Mouse (Mus musculus): ENCODE data around the gene Tceal9. TPM values are rescaled to one million over a fixed set of nuclear protein-coding genes. Genes with fewer than 3 reads are reported as not detected.
A peak's percentile ranks its signal among the peaks of the same experiment; 100 is the strongest.

The Tceal9 gene
- total and polyA plus RNA-seq, 3 experiments = 79.9 to 197 (median 147) TPM

GRCm38 (mm10) chrX:136274542-136274941 lies 29.7 kb downstream of the Tceal9 start:
- DNase-seq (ENCODE audit: extremely low read depth) = no peak
- in situ Hi-C loops (cut with MboI; ENCODE audit: low pct_ligation_motif_present, low pct_unique_long_range_greater_than_20kb, low sequenced_read_pairs) = no loop called here

GRCm38 (mm10) chrX:136275386-136275785 lies 30.5 kb downstream of the Tceal9 start:
- in situ Hi-C loops (cut with MboI; ENCODE audit: low pct_ligation_motif_present, low pct_unique_long_range_greater_than_20kb, low sequenced_read_pairs) = no loop called here

More at GRCm38 (mm10) chrX:136274542-136274941, 29.7 kb downstream of the Tceal9 start:
- H3K4me2 ChIP-seq (ENCODE audit: insufficient read depth, low read depth, poor library complexity, severe bottlenecking) = no peak overlapping the region
- peaks cover 0 to 10% of the 10 kb centered on the region in 2 experiments for H3K36me3 ChIP-seq (replicated peaks in 1 of 2; ENCODE audit: control insufficient read depth in 1 of 2, insufficient read depth in 1 of 2, low read length in 1 of 2)
- TF ChIP-seq UBTF (IDR thresholded peaks at IDR 0.05; ENCODE audit: low read depth, low read length) (no peak), MYC (IDR thresholded peaks at IDR 0.05; ENCODE audit: low read depth, low read length) (no peak), EP300 (IDR thresholded peaks at IDR 0.05; ENCODE audit: low read length) (no peak), MAX (IDR thresholded peaks at IDR 0.05; ENCODE audit: low read length) (no peak), USF1 (IDR thresholded peaks at IDR 0.05; ENCODE audit: low read depth, low read length) (no peak), CHD2 (IDR thresholded peaks at IDR 0.05; ENCODE audit: low read length) (no peak), GABPA (IDR thresholded peaks at IDR 0.05; ENCODE audit: insufficient replicate concordance, low read depth, low read length) (no peak), USF2 (conservative IDR thresholded peaks at IDR 0.05; ENCODE audit: low read depth, low read length) (no peak), MEF2A (IDR thresholded peaks at IDR 0.05; ENCODE audit: borderline replicate concordance, low read depth, low read length) (no peak), IRF4 (IDR thresholded peaks at IDR 0.05; ENCODE audit: low read depth, low read length) (no peak), POLR2AphosphoS2 (IDR thresholded peaks at IDR 0.05; ENCODE audit: low read depth, low read length) (no peak), ZC3H11A (IDR thresholded peaks at IDR 0.05; ENCODE audit: low read depth, low read length) (no peak)
- H3K79me2 ChIP-seq (replicated peaks; ENCODE audit: control insufficient read depth, extremely low read depth, insufficient read depth, poor library complexity, severe bottlenecking) = no peaks in the 10 kb centered on the region
- H3K4me3 ChIP-seq (replicated peaks in 1 of 3; ENCODE audit: low read depth in 2 of 3, low read length in 2 of 3, poor library complexity in 1 of 3) = no peak overlapping the region
- dilution Hi-C loops (cut with MboI; ENCODE audit: extremely low pct_ligation_motif_present, extremely low pct_unique_long_range_greater_than_20kb, low sequenced_read_pairs) = no loop called here
- H3K4me1 ChIP-seq (ENCODE audit: control insufficient read depth in 1 of 2, insufficient read depth in 2 of 2) = peaks cover 6 to 7% of the 10 kb centered on the region in 2 experiments
- no peaks in the 10 kb centered on the region for H3K9me3 ChIP-seq (replicated peaks; ENCODE audit: low read length)
- H3K27ac ChIP-seq (ENCODE audit: insufficient read depth, low read depth) = no peak overlapping the region
- no peak overlapping the region for H3K9ac ChIP-seq (ENCODE audit: insufficient read depth, low read depth)
- no peaks in the 10 kb centered on the region for H3K27me3 ChIP-seq (replicated peaks)

GRCm38 (mm10) chrX:136277577-136277976 lies 32.7 kb downstream of the Tceal9 start:
- H3K9ac ChIP-seq (ENCODE audit: insufficient read depth, low read depth) = no peak overlapping the region

More at GRCm38 (mm10) chrX:136275386-136275785, 30.5 kb downstream of the Tceal9 start:
- Histone ChIP-seq H3K36me3 (replicated peaks in 1 of 2; ENCODE audit: control insufficient read depth in 1 of 2, insufficient read depth in 1 of 2, low read length in 1 of 2) (peaks cover 0 to 10% of the 10 kb centered on the region in 2 experiments), H3K4me3 (replicated peaks in 1 of 3; ENCODE audit: low read depth in 2 of 3, low read length in 2 of 3, poor library complexity in 1 of 3) (no peak overlapping the region), H3K4me1 (ENCODE audit: control insufficient read depth in 1 of 2, insufficient read depth in 2 of 2) (peaks cover 6 to 7% of the 10 kb centered on the region in 2 experiments), H3K9ac (ENCODE audit: insufficient read depth, low read depth) (no peak overlapping the region), H3K79me2 (replicated peaks; ENCODE audit: control insufficient read depth, extremely low read depth, insufficient read depth, poor library complexity, severe bottlenecking) (no peaks in the 10 kb centered on the region), H3K4me2 (ENCODE audit: insufficient read depth, low read depth, poor library complexity, severe bottlenecking) (no peak overlapping the region), H3K27ac (ENCODE audit: insufficient read depth, low read depth) (no peak overlapping the region), H3K27me3 (replicated peaks) (no peaks in the 10 kb centered on the region), H3K9me3 (replicated peaks; ENCODE audit: low read length) (no peaks in the 10 kb centered on the region)
- dilution Hi-C loops (cut with MboI; ENCODE audit: extremely low pct_ligation_motif_present, extremely low pct_unique_long_range_greater_than_20kb, low sequenced_read_pairs) = no loop called here
- TF ChIP-seq ZC3H11A (IDR thresholded peaks at IDR 0.05; ENCODE audit: low read depth, low read length) (no peak), MAFK (IDR thresholded peaks at IDR 0.05; ENCODE audit: insufficient replicate concordance, low read length) (no peak), MYC (IDR thresholded peaks at IDR 0.05; ENCODE audit: low read depth, low read length) (no peak), NRF1 (IDR thresholded peaks at IDR 0.05; ENCODE audit: low read depth, low read length) (no peak), ELF1 (IDR thresholded peaks at IDR 0.05; ENCODE audit: low read depth, low read length) (no peak)
- no peak for DNase-seq (ENCODE audit: extremely low read depth)

More at GRCm38 (mm10) chrX:136277577-136277976, 32.7 kb downstream of the Tceal9 start:
- in situ Hi-C loops (cut with MboI; ENCODE audit: low pct_ligation_motif_present, low pct_unique_long_range_greater_than_20kb, low sequenced_read_pairs) = no loop called here
- TF ChIP-seq NRF1 (IDR thresholded peaks at IDR 0.05; ENCODE audit: low read depth, low read length) (no peak), CHD1 (IDR thresholded peaks at IDR 0.05; ENCODE audit: low read depth, low read length) (no peak), CHD2 (IDR thresholded peaks at IDR 0.05; ENCODE audit: low read length) (no peak), EP300 (IDR thresholded peaks at IDR 0.05; ENCODE audit: low read length) (no peak), POLR2AphosphoS2 (IDR thresholded peaks at IDR 0.05; ENCODE audit: low read depth, low read length) (no peak), NELFE (IDR thresholded peaks at IDR 0.05; ENCODE audit: low read depth, low read length) (no peak), MEF2A (IDR thresholded peaks at IDR 0.05; ENCODE audit: borderline replicate concordance, low read depth, low read length) (no peak), GABPA (IDR thresholded peaks at IDR 0.05; ENCODE audit: insufficient replicate concordance, low read depth, low read length) (no peak), ZNF384 (IDR thresholded peaks at IDR 0.05; ENCODE audit: low read depth, low read length) (no peak), USF2 (conservative IDR thresholded peaks at IDR 0.05; ENCODE audit: low read depth, low read length) (no peak), TCF12 (IDR thresholded peaks at IDR 0.05; ENCODE audit: low read depth, low read length) (no peak), JUND (conservative IDR thresholded peaks at IDR 0.05; ENCODE audit: low read depth, low read length) (no peak), ELF1 (IDR thresholded peaks at IDR 0.05; ENCODE audit: low read depth, low read length) (no peak), MYC (IDR thresholded peaks at IDR 0.05; ENCODE audit: low read depth, low read length) (no peak), PAX5 (IDR thresholded peaks at IDR 0.05; ENCODE audit: low read length) (no peak)
- Histone ChIP-seq H3K4me1 (ENCODE audit: control insufficient read depth in 1 of 2, insufficient read depth in 2 of 2) (no peaks in the 10 kb centered on the region; a peak in 1 of 4 replicates), H3K27me3 (replicated peaks) (no peaks in the 10 kb centered on the region), H3K27ac (ENCODE audit: insufficient read depth, low read depth) (no peak overlapping the region), H3K36me3 (replicated peaks in 1 of 2; ENCODE audit: control insufficient read depth in 1 of 2, insufficient read depth in 1 of 2, low read length in 1 of 2) (no peaks in the 10 kb centered on the region), H3K4me3 (replicated peaks in 1 of 3; ENCODE audit: low read depth in 2 of 3, low read length in 2 of 3, poor library complexity in 1 of 3) (no peak overlapping the region), H3K79me2 (replicated peaks; ENCODE audit: control insufficient read depth, extremely low read depth, insufficient read depth, poor library complexity, severe bottlenecking) (no peaks in the 10 kb centered on the region), H3K4me2 (ENCODE audit: insufficient read depth, low read depth, poor library complexity, severe bottlenecking) (peak overlapping the region; percentile 61), H3K9me3 (replicated peaks; ENCODE audit: low read length) (no peaks in the 10 kb centered on the region)
- dilution Hi-C loops (cut with MboI; ENCODE audit: extremely low pct_ligation_motif_present, extremely low pct_unique_long_range_greater_than_20kb, low sequenced_read_pairs) = no loop called here
- no peak for DNase-seq (ENCODE audit: extremely low read depth)
